Mouse (Mus musculus): Measurements from ENCODE around the gene Plxna1. TPM values are rescaled to one million over a fixed set of nuclear protein-coding genes. Genes with fewer than 3 reads are reported as not detected.

The Plxna1 gene
- polyA plus RNA-seq, 1 experiment from 2014 or later, result 31.5 TPM

GRCm38 (mm10) chr6:89328634-89329033, 33.8 kb downstream of the Plxna1 start:
- Histone ChIP-seq H3K27ac (no peak overlapping the region), H3K36me3 (peaks cover 97% of the 10 kb centered on the region), H3K4me1 (replicated peaks) (no peaks in the 10 kb centered on the region), H3K9me3 (no peaks in the 10 kb centered on the region), H3K4me3 (replicated peaks) (no peak overlapping the region), H3K27me3 (no peaks in the 10 kb centered on the region), H3K4me2 (no peak overlapping the region), H3K9ac (replicated peaks) (no peak overlapping the region)
- 90% methylated on average over 4 of the region's 4 CpGs for WGBS
- no peak for ATAC-seq (ENCODE audit: insufficient number of reproducible peaks, insufficient read depth, low FRiP score, low TSS enrichment, low read depth)

DNA sequence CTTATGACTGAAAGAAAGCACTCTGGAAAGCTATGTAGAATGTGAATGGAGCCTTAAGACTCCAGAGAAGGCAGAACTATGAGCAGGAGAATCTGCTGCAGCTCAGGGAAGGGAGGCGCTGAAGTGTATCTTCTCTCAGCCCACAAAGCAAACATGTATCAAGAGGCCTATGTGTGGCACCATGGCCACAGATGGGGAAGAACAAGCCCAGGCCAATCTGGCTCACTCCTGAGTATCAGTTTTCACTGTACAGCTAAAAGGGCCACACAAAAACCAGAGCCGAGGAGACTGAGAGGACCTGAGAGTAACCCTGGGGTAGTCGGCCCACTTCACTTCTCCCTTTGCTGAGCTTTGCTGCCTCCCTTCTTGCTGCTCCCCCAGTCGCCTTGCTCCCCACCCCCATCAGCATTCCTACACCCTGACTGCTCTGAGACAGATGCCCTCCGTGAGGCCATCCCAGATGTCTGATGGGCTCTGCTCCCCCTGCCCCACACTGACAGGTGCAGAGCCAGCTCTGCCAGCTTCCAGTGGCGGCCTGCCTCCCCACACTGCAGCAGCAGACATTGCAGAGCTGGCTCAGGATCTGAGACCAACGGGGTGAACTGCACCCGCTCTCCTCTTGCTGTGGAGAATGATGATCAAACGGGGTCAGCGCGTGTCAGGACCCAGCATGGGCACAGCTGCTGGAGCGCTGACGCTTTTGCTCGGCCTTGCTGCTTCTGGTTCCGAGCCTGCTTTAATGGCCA, 34.5 kb downstream of the Plxna1 start:
- ATAC-seq (ENCODE audit: insufficient number of reproducible peaks, insufficient read depth, low FRiP score, low TSS enrichment, low read depth), result no peak
- Histone ChIP-seq H3K27ac (no peak overlapping the region), H3K4me1 (replicated peaks) (no peaks in the 10 kb centered on the region), H3K4me2 (no peak overlapping the region), H3K36me3 (peaks cover 97% of the 10 kb centered on the region), H3K27me3 (no peaks in the 10 kb centered on the region), H3K4me3 (replicated peaks) (no peak overlapping the region), H3K9ac (replicated peaks) (no peak overlapping the region), H3K9me3 (no peaks in the 10 kb centered on the region)
- 76% methylated on average over 15 of the region's 15 CpGs for WGBS

- no peak overlapping the region for H3K27ac ChIP-seq
- no peaks in the 10 kb centered on the region for H3K27me3 ChIP-seq
- H3K9ac ChIP-seq (replicated peaks), result no peak overlapping the region
- no peak for ATAC-seq (ENCODE audit: insufficient number of reproducible peaks, insufficient read depth, low FRiP score, low TSS enrichment, low read depth)
- H3K9me3 ChIP-seq, result no peaks in the 10 kb centered on the region
- no peak overlapping the region for H3K4me3 ChIP-seq (replicated peaks)
- H3K4me1 ChIP-seq (replicated peaks), result no peaks in the 10 kb centered on the region
- 98% methylated on average over 4 of the region's 4 CpGs for WGBS
- H3K36me3 ChIP-seq, result peaks cover 97% of the 10 kb centered on the region
- no peak overlapping the region for H3K4me2 ChIP-seq
Observed at GRCm38 (mm10) chr6:89324842-89325241, 37.6 kb downstream of the Plxna1 start.

DNA sequence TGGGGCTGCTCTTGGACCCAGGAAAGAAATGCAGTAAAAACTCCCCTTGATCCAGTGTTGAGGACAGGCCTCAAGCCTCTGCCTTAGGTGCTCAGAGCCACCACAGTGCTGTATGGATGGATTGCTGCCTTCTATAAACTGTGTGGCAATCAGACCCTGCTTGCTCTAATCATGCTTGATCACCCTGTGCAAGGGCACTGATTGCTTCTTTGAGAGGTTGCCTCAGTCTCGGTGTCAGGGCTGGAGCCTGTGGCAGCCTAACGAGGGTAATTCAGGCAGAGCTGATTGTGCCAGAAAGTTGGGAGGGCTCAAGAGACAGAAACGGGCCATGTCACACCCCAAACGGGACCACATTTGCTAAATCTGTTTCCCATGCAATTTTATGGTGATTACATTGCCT, 47.2 kb downstream of the Plxna1 start:
- peaks cover 7% of the 10 kb centered on the region for H3K4me1 ChIP-seq (replicated peaks)
- WGBS, result 29% methylated on average over 4 of the region's 4 CpGs
- no peaks in the 10 kb centered on the region for H3K9me3 ChIP-seq
- no peak for ATAC-seq (ENCODE audit: insufficient number of reproducible peaks, insufficient read depth, low FRiP score, low TSS enrichment, low read depth)
- no peaks in the 10 kb centered on the region for H3K27me3 ChIP-seq
- H3K4me3 ChIP-seq (replicated peaks), result no peak overlapping the region
- H3K9ac ChIP-seq (replicated peaks), result no peak overlapping the region
- peaks cover 38% of the 10 kb centered on the region for H3K36me3 ChIP-seq
- no peak overlapping the region for H3K4me2 ChIP-seq
- no peak overlapping the region; the same call in 1 of the 2 replicates for H3K27ac ChIP-seq

GRCm38 (mm10) chr6:89311518-89311917, 50.9 kb downstream of the Plxna1 start:
- H3K4me3 ChIP-seq (replicated peaks), result no peak overlapping the region
- peaks cover 7% of the 10 kb centered on the region; the same call in 1 of the 2 replicates for H3K4me1 ChIP-seq (replicated peaks)
- no peak for ATAC-seq (ENCODE audit: insufficient number of reproducible peaks, insufficient read depth, low FRiP score, low TSS enrichment, low read depth)
- H3K36me3 ChIP-seq, result peaks cover under 1% of the 10 kb centered on the region; the same call in 1 of the 2 replicates
- no peaks in the 10 kb centered on the region; the same call in 1 of the 2 replicates for H3K9me3 ChIP-seq
- H3K9ac ChIP-seq (replicated peaks), result no peak overlapping the region; the same call in 1 of the 2 replicates
- H3K27ac ChIP-seq, result no peak overlapping the region
- WGBS, result 90% methylated on average over 2 of the region's 2 CpGs
- H3K27me3 ChIP-seq, result no peaks in the 10 kb centered on the region
- no peak overlapping the region for H3K4me2 ChIP-seq

DNA sequence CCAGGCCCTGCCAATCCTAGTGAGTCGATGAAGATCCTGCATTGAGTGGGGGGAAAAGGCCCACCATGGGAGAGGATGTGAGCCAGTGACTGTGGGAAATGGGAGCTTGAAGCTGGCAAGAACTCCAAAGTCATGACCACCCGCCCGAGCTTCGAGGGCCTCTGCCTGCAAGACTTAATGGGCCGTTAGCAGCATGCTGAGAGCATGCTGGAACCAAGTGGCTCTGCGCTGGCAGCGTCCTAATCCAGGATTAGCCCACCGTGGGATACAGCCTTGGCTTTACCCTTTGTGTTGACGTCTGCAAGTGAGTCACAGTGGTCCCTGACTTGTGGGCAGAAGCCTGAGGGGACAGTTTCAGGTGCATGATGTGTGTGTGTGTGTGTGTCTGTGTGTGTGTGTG, 52.2 kb downstream of the Plxna1 start:
- 36% methylated on average over 9 of the region's 9 CpGs for WGBS
- H3K36me3 ChIP-seq, result no peaks in the 10 kb centered on the region

DNA sequence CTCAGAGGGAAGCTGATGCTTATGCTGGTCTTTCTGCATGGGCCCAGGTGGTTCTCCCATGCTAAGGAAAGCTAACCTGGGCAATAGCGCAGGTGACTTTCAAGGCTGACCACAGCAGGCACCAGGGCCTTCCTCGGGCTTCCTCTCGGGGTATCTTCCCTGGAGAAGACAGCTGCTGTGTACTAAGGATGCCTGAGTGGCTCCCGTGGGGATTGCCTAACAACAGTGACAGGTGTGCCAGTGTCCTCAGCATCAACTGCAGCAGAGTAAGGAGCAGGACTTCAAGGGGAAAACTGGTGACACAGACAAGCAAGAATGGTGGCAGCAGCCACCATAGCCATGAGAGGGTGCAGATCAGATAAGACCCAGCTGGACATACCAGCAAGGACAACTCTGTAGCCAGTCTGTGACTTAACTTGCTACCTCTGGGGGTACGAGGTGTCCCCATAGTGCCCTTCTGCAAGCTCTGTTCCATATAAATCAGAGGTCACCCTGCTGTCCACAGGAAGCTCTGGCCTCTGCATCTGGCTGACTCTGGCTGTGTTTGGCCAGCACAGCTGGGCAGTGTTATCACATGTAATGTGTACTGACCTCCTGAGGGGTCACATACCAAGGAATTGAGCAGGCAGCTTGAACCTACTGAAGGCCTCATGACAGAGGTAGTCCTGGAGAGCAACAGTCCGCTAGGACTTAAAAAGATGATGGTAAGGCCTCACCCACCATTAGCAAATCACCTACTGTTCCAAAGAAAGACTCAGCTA, 54.0 kb downstream of the Plxna1 start:
- H3K4me3 ChIP-seq (replicated peaks), result no peak overlapping the region
- H3K9ac ChIP-seq (replicated peaks), result no peak overlapping the region
- H3K4me1 ChIP-seq (replicated peaks), result peaks cover 7% of the 10 kb centered on the region; the same call in 1 of the 2 replicates
- no peak overlapping the region for H3K4me2 ChIP-seq
- ATAC-seq (ENCODE audit: insufficient number of reproducible peaks, insufficient read depth, low FRiP score, low TSS enrichment, low read depth), result no peak
- no peaks in the 10 kb centered on the region for H3K27me3 ChIP-seq
- 74% methylated on average over 6 of the region's 6 CpGs for WGBS
- no peak overlapping the region for H3K27ac ChIP-seq
- peaks cover 6% of the 10 kb centered on the region; the same call in 1 of the 2 replicates for H3K9me3 ChIP-seq
- H3K36me3 ChIP-seq, result no peaks in the 10 kb centered on the region

More for the DNA sequence above, 52.2 kb downstream of the Plxna1 start:
- ATAC-seq (ENCODE audit: insufficient number of reproducible peaks, insufficient read depth, low FRiP score, low TSS enrichment, low read depth), result no peak
- H3K27me3 ChIP-seq, result no peaks in the 10 kb centered on the region
- no peak overlapping the region for H3K9ac ChIP-seq (replicated peaks)
- no peak overlapping the region for H3K27ac ChIP-seq
- H3K4me1 ChIP-seq (replicated peaks), result peaks cover 7% of the 10 kb centered on the region; the same call in 1 of the 2 replicates
- peaks cover 6% of the 10 kb centered on the region; the same call in 1 of the 2 replicates for H3K9me3 ChIP-seq
- H3K4me3 ChIP-seq (replicated peaks), result no peak overlapping the region
- H3K4me2 ChIP-seq, result no peak overlapping the region

GRCm38 (mm10) chr6:89304375-89305058, 57.9 kb downstream of the Plxna1 start:
- no peak for ATAC-seq (ENCODE audit: insufficient number of reproducible peaks, insufficient read depth, low FRiP score, low TSS enrichment, low read depth)
- Histone ChIP-seq H3K9ac (replicated peaks) (no peak overlapping the region), H3K27ac (no peak overlapping the region), H3K9me3 (peaks cover 6% of the 10 kb centered on the region; the same call in 1 of the 2 replicates), H3K4me3 (replicated peaks) (no peak overlapping the region), H3K4me2 (no peak overlapping the region), H3K36me3 (no peaks in the 10 kb centered on the region), H3K27me3 (no peaks in the 10 kb centered on the region), H3K4me1 (replicated peaks) (no peaks in the 10 kb centered on the region)
- 83% methylated on average over 3 of the region's 3 CpGs for WGBS

DNA sequence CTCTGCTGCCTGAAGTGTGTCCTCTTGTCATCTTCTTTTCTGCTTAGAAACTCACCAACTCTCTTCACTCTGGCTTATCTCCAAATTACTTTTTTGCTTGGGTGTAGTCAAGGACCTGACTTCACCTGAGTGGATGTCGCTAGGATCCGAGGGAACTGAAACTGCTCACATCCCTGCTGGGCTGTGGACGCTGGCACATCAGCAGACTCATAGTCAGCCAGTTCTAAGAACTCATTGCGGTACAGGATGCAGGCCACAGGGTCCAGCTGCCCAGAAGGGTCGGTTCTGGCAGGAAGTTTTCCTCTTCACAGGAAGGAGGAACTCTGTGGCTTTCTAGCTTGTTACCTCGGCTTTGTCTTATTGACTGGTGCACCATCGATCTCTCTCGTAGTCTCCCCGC, 62.6 kb downstream of the Plxna1 start:
- H3K27me3 ChIP-seq, result no peaks in the 10 kb centered on the region
- WGBS, result 83% methylated on average over 9 of the region's 9 CpGs
- H3K4me2 ChIP-seq, result no peak overlapping the region
- H3K9ac ChIP-seq (replicated peaks), result no peak overlapping the region
- 0 out of 2 replicates have a peak, but pooled peaks cover 2% of the 10 kb centered on the region for H3K4me1 ChIP-seq (replicated peaks)
- H3K36me3 ChIP-seq, result no peaks in the 10 kb centered on the region
- ATAC-seq (ENCODE audit: insufficient number of reproducible peaks, insufficient read depth, low FRiP score, low TSS enrichment, low read depth), result no peak
- H3K9me3 ChIP-seq, result no peaks in the 10 kb centered on the region
- no peak overlapping the region for H3K27ac ChIP-seq
- no peak overlapping the region for H3K4me3 ChIP-seq (replicated peaks)

- 53% methylated on average over 15 of the region's 15 CpGs for WGBS
- no peaks in the 10 kb centered on the region for H3K27me3 ChIP-seq
- no peak for ATAC-seq (ENCODE audit: insufficient number of reproducible peaks, insufficient read depth, low FRiP score, low TSS enrichment, low read depth)
- no peaks in the 10 kb centered on the region for H3K9me3 ChIP-seq
- no peaks in the 10 kb centered on the region for H3K36me3 ChIP-seq
- no peak overlapping the region for H3K4me3 ChIP-seq (replicated peaks)
- H3K9ac ChIP-seq (replicated peaks), result no peak overlapping the region
- no peak overlapping the region for H3K4me2 ChIP-seq
- 0 out of 2 replicates have a peak, but pooled peaks cover 2% of the 10 kb centered on the region for H3K4me1 ChIP-seq (replicated peaks)
- no peak overlapping the region for H3K27ac ChIP-seq
Observed at GRCm38 (mm10) chr6:89296909-89297695, 65.3 kb downstream of the Plxna1 start.
